Mouse (Mus musculus) myocyte (in vitro differentiated cells): ENCODE data around the gene Ust.

Experiments
- E2F4 ChIP-seq: IDR thresholded peaks from one replicate; pipeline ENCODE4 v1.6.1; 2011; ENCODE audit warnings: mild to moderate bottlenecking, control low read depth, moderate library complexity; ENCODE audit not compliant: insufficient read depth
- MAX ChIP-seq: IDR thresholded peaks from one replicate; pipeline ENCODE4 v1.6.1; 2011; ENCODE audit warnings: low read depth, mild to moderate bottlenecking, control low read depth
- MYOG ChIP-seq, 3 experiments: IDR thresholded peaks; one replicate each; pipeline ENCODE4 v1.6.1; 2011; ENCODE audit warnings: control low read depth in 2 of 3, low read depth in 2 of 3, mild to moderate bottlenecking in 2 of 3; ENCODE audit not compliant: insufficient read length in 2 of 3, control insufficient read depth in 1 of 3, insufficient read depth in 1 of 3
- POLR2A ChIP-seq: IDR thresholded peaks from one replicate; pipeline ENCODE4 v1.6.1; 2011; ENCODE audit warnings: low read depth, mild to moderate bottlenecking, control low read depth, moderate library complexity; ENCODE audit not compliant: insufficient read length
- SRF ChIP-seq: IDR thresholded peaks from one replicate; pipeline ENCODE4 v1.6.1; 2011; ENCODE audit warnings: low read depth; ENCODE audit not compliant: control insufficient read depth, insufficient read length
- TCF12 ChIP-seq: IDR thresholded peaks from one replicate; pipeline ENCODE4 v1.6.1; 2011; ENCODE audit warnings: mild to moderate bottlenecking, control low read depth; ENCODE audit not compliant: poor library complexity, insufficient read depth, severe bottlenecking
- USF1 ChIP-seq: IDR thresholded peaks from one replicate; pipeline ENCODE4 v1.6.1; 2011; ENCODE audit warnings: low read depth, mild to moderate bottlenecking, control low read depth, moderate library complexity

DNA sequence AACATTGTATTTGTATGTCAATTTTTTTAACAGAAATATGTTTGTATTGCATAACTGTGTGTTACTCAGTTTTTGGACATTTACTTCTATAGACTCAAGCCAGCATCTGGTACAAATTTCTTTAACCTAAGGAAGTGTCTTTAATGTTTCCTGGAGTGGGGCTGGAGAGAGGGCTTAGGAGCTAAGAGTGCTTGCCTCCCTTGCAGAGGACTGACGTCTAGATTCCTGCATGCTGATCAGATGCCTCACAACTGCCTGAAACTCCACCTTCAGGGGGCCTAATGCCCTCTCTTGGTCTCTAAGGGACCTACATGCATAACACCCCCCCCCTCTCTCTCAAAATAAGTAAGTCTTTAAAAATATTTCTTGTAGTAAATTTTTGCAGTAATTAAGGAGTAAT lies 22.9 kb upstream of the Ust start:
- TF ChIP-seq POLR2A (no peak), MYOG (IDR thresholded peaks at IDR 0.05; ENCODE audit: control insufficient read depth in 1 of 3, insufficient read depth in 1 of 3, insufficient read length in 2 of 3, low read depth in 2 of 3) (no peak), E2F4 (no peak), USF1 (no peak), MAX (no peak), TCF12 (no peak), SRF (no peak)
